Mouse (Mus musculus) neural tube, embryonic 12.5 days (tissue): ENCODE measurements at regions not wholly inside any gene's neighbourhood (a gene's known extent, or its start where the extent isn't known, plus 50 kb on each side); places are given as distances from the start of the nearest gene placed in this dataset.

ENCODE experiments used
- ATAC-seq: fragments of 200-750 bp; cut with Nextera tagmentation; 2 replicates; pipeline ENCODE4 v1.8.0; 2017; ENCODE audit warnings: low read depth, mild to moderate bottlenecking, moderate TSS enrichment, moderate library complexity; ENCODE audit not compliant: low FRiP score
- H3K27ac ChIP-seq: fragments of 300-500 bp; sonication (generic); 2 replicates; pipeline ENCODE4 v1.5.1; 2016
- H3K27me3 ChIP-seq: fragments of 300-500 bp; sonication (generic); replicated peaks from 2 replicates; pipeline ENCODE4 v1.6.1; 2016; ENCODE audit warnings: mild to moderate bottlenecking
- H3K36me3 ChIP-seq: fragments of 300-500 bp; sonication (generic); 2 replicates; pipeline ENCODE4 v1.6.1; 2016; ENCODE audit warnings: mild to moderate bottlenecking
- H3K4me1 ChIP-seq: fragments of 300-500 bp; sonication (generic); 2 replicates; pipeline ENCODE4 v1.6.1; 2016
- H3K4me2 ChIP-seq: fragments of 300-500 bp; sonication (generic); replicated peaks from 2 replicates; pipeline ENCODE4 v1.6.1; 2016; ENCODE audit warnings: mild to moderate bottlenecking
- H3K4me3 ChIP-seq: fragments of 300-500 bp; sonication (generic); 2 replicates; pipeline ENCODE4 v1.5.1; 2016
- H3K9ac ChIP-seq: fragments of 300-500 bp; sonication (generic); 2 replicates; pipeline ENCODE4 v1.6.1; 2016; ENCODE audit warnings: mild to moderate bottlenecking
- H3K9me3 ChIP-seq: fragments of 300-500 bp; sonication (generic); 2 replicates; pipeline ENCODE4 v1.6.1; 2016; ENCODE audit warnings: mild to moderate bottlenecking
- WGBS: fragments of 180-500 bp; shearing (Covaris S2); methylation state at CpG from one replicate; pipeline ENCODE4 v1.1.7; 2016; 5-methylcytosine and 5-hydroxymethylcytosine counted together

DNA sequence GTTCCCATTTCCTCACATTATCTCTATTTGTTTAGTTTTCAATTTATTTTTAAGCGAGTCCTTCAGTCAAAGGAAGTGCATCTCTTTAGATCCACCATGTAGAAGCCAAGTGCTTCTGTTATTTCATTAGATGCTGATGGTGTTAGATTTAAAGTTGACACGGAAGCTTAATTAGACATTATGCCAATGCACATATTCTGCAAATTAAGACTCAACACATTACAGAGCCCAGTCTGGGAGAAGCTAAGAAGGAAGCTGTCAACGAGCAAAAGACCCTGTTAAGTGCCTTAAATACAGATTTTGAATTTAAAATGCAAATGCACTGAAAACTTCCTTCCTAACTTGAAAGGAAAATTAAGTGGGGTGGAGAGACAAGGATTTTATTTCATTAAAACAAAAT lies 461.6 kb downstream of the Nuf2 start:
- no peaks in the 10 kb centered on the region for H3K27me3 ChIP-seq
- no peak overlapping the region for H3K9ac ChIP-seq
- H3K36me3 ChIP-seq = no peaks in the 10 kb centered on the region
- WGBS = 88% methylated on average over 3 of the region's 3 CpGs
- H3K4me3 ChIP-seq = no peak overlapping the region
- H3K4me2 ChIP-seq = no peak overlapping the region
- H3K4me1 ChIP-seq = no peaks in the 10 kb centered on the region
- H3K9me3 ChIP-seq = no peaks in the 10 kb centered on the region
- H3K27ac ChIP-seq = no peak overlapping the region
- no peak for ATAC-seq

DNA sequence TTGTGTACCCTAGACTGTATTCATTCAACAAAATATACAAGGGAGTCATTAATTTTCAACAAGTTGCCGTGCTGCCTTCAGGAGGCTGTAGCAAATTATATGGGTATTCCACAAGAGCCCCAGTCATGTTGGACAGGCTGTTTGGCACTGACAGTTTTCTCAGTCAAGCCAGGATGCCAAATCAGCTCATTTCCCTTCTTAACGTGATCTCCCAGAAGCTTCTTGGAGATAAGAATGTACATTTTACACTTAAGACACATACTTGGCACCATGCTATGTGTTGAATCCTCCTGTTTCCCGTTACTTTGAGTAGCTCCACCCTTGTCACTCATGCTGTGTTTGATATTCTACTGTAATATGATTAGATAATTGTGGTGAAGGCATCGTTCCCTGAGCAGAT lies 464.5 kb downstream of the Nuf2 start:
- Histone ChIP-seq H3K4me1 (no peaks in the 10 kb centered on the region), H3K9me3 (no peaks in the 10 kb centered on the region), H3K4me2 (no peak overlapping the region), H3K36me3 (no peaks in the 10 kb centered on the region), H3K27ac (no peak overlapping the region), H3K27me3 (no peaks in the 10 kb centered on the region), H3K4me3 (no peak overlapping the region), H3K9ac (no peak overlapping the region)
- WGBS = 75% methylated on average over 4 of the region's 4 CpGs
- no peak for ATAC-seq

DNA sequence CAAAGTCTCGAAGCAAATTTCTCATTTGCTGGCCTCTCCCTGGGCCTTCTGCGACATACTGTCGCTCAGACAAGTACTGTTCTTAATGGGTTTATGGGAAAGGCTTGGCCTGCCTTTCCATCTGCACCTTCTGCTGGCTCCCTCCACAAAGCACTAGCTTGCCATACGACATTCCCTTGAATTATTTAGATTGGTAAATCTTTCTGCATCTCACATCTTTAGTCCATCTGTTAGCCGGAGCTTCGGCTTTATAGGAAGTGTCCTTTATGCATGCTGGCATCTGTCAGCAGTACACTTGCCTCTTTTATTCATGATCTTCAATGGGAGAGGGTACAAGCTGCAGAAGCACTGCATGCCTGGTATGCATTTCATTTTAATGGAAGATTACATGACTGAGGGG lies 470.6 kb downstream of the Nuf2 start:
- ATAC-seq = no peak
- no peaks in the 10 kb centered on the region for H3K4me1 ChIP-seq
- H3K9ac ChIP-seq = no peak overlapping the region
- H3K4me3 ChIP-seq = no peak overlapping the region
- whole genome bisulfite sequencing = 60% methylated on average over 6 of the region's 6 CpGs
- no peaks in the 10 kb centered on the region for H3K9me3 ChIP-seq
- H3K4me2 ChIP-seq = no peak overlapping the region
- no peak overlapping the region for H3K27ac ChIP-seq
- H3K27me3 ChIP-seq = no peaks in the 10 kb centered on the region
- no peaks in the 10 kb centered on the region for H3K36me3 ChIP-seq

DNA sequence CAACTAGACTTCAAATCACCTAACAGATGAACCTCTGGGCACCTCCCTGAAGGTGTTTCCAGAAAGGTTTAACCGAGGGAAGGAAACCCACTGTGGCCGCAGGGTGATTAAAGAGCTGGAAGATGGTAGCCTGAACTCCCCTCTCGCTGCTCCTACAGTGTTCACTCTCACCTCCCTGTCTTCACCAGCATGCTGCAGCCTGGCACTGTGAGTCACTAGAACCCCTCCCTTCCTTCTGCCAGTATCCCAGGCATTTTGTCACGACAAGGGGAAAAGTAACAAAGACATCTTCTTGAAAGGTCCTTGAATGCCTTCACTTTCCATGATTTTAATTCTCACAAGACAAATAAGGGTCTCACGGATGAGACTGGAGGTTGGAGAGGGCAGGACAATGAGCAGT lies 471.1 kb downstream of the Nuf2 start:
- 76% methylated on average over 5 of the region's 5 CpGs for WGBS
- no peaks in the 10 kb centered on the region for H3K27me3 ChIP-seq
- no peaks in the 10 kb centered on the region for H3K4me1 ChIP-seq
- no peak overlapping the region for H3K4me3 ChIP-seq
- ATAC-seq = no peak
- H3K9ac ChIP-seq = no peak overlapping the region
- H3K36me3 ChIP-seq = no peaks in the 10 kb centered on the region
- no peak overlapping the region for H3K27ac ChIP-seq
- H3K9me3 ChIP-seq = no peaks in the 10 kb centered on the region
- no peak overlapping the region for H3K4me2 ChIP-seq

DNA sequence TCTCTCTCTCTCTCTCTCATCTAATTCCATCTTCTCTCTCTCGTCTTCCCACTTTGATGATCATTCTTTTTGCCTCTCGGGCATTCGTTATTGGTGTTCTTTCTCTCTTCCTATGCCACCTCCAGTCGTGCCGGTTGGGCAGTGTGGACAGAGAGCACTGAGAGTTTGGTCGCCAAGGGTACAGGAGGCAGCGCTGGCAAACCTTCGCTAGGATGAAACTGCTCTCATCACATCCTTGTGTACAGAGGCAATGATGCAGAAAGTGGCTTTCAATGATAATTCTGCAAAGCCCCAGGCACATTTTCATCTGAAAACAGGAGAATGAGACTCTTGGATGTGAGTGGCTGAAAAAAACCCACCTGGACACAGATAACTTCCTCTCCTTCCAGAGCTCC lies 479.4 kb downstream of the Nuf2 start:
- ATAC-seq = no peak
- WGBS = 54% methylated on average over 8 of the region's 8 CpGs
- H3K27me3 ChIP-seq = no peaks in the 10 kb centered on the region
- no peaks in the 10 kb centered on the region for H3K36me3 ChIP-seq
- H3K4me3 ChIP-seq = no peak overlapping the region
- no peak overlapping the region for H3K9ac ChIP-seq
- H3K9me3 ChIP-seq = no peaks in the 10 kb centered on the region
- no peak overlapping the region for H3K27ac ChIP-seq
- no peaks in the 10 kb centered on the region for H3K4me1 ChIP-seq
- H3K4me2 ChIP-seq = peak overlapping the region; percentile 14; the same call in 1 of the 2 replicates

DNA sequence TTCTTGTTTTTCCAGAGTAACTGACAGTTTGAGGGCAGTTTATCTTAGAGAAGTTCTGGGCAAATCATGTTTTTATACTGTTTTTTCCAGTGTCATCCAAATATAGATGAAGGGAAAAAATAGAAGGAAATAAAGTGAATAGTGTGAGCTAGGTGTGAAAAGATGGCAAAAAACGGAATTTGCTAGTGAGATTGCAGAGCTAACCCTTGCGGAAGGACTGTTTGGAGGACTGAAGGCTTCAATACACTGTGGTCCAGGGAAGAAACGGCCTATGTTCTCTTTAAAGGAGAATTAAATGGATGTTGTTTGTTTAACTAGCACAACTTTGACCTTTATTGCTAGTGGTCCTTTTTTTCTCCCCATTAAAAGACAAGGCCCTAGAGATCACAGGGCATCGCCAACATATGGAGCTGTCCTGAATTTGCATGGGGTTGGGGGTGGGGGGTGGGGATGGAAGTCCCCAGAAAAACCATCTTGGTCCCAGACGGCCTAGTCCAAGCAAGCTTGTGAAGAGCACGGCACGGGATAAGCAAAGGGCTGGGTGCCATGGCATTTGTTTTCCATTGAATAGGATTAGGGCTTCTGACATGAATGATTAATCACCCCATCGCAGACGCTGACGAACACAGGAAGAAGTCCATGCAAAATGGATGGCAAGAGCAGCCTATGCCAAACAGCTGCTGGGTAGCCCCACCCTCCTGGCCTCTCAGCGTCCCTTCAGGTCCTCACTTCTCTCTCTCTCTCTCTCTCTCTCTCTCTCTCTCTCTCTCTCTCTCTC lies 480.0 kb downstream of the Nuf2 start:
- Histone ChIP-seq H3K4me3 (no peak overlapping the region), H3K9ac (no peak overlapping the region), H3K4me2 (peak overlapping the region; percentile 14; the same call in 1 of the 2 replicates), H3K9me3 (no peaks in the 10 kb centered on the region), H3K4me1 (no peaks in the 10 kb centered on the region), H3K36me3 (no peaks in the 10 kb centered on the region), H3K27ac (no peak overlapping the region), H3K27me3 (no peaks in the 10 kb centered on the region)
- 25% methylated on average over 11 of the region's 11 CpGs for WGBS
- ATAC-seq = peak; percentile 82

GRCm38 (mm10) chr1:169049846-169050245 lies 481.4 kb downstream of the Nuf2 start:
- H3K36me3 ChIP-seq = no peaks in the 10 kb centered on the region
- H3K27ac ChIP-seq = no peak overlapping the region
- ATAC-seq = no peak
- H3K4me2 ChIP-seq = no peak overlapping the region
- no peaks in the 10 kb centered on the region for H3K27me3 ChIP-seq
- 95% methylated on average over 2 of the region's 2 CpGs for WGBS
- H3K4me1 ChIP-seq = no peaks in the 10 kb centered on the region
- no peak overlapping the region for H3K9ac ChIP-seq
- H3K4me3 ChIP-seq = no peak overlapping the region
- no peaks in the 10 kb centered on the region for H3K9me3 ChIP-seq

DNA sequence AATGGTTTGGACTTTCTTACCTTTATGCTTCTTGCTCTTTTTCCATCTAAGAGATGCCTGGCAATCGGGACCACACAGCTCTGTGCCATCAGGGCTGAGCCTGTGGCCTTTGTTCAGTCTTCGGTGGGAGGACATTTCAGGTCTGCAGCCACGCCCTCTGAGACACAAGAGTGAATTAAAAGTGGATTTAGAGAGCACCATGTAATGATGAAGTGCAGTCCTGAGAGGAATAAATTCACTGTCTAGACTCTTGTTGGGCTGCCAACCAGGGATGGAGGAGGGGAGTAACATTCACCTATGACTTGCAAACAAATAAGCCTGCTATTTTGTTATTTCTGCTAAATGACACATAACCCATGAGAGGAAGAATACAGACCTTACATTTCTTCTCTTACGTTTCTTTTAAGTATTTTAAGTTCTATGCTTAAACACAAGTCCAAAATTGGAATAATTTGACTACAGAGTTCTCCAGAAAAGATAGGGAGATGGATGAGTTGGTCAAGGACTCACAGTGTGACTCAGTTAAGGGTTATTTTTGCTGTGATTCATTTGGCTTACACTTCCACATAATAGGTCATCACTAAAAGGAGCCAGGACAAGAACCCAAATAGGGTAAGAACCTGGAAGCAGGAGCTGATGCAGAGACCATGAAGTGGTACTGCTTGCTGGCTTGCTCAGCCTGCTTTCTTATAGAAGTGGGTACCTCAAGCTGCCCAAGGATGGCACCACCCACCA lies 484.3 kb downstream of the Nuf2 start:
- Histone ChIP-seq H3K36me3 (no peaks in the 10 kb centered on the region), H3K9ac (no peak overlapping the region), H3K4me3 (no peak overlapping the region), H3K27me3 (no peaks in the 10 kb centered on the region), H3K9me3 (no peaks in the 10 kb centered on the region), H3K4me1 (no peaks in the 10 kb centered on the region), H3K4me2 (no peak overlapping the region), H3K27ac (no peak overlapping the region)
- 74% methylated on average over 4 of the region's 4 CpGs for WGBS
- ATAC-seq = no peak

DNA sequence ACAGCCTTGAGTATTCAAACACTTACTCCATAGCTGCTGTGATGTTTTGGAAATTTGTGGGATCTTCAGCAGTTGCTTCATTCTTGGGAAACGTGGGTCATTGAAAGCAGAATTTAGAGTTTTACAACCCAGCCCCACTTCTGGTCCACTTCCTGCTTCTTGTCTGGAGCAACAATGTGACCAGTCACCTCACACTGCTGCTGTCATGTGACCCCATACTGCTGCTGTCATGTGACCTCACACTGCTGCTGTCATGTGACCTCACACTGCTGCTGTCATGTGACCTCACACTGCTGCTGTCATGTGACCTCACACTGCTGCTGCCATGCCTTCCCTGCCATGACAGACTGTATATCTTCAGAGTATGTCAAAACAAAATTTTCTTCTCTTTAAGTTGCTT lies 497.7 kb downstream of the Nuf2 start:
- no peak for ATAC-seq
- 73% methylated on average over 1 of the region's 1 CpGs for WGBS
- H3K27ac ChIP-seq = no peak overlapping the region
- no peak overlapping the region for H3K4me3 ChIP-seq
- no peaks in the 10 kb centered on the region for H3K9me3 ChIP-seq
- no peak overlapping the region for H3K9ac ChIP-seq
- H3K36me3 ChIP-seq = no peaks in the 10 kb centered on the region
- no peaks in the 10 kb centered on the region for H3K4me1 ChIP-seq
- no peaks in the 10 kb centered on the region for H3K27me3 ChIP-seq
- H3K4me2 ChIP-seq = no peak overlapping the region

DNA sequence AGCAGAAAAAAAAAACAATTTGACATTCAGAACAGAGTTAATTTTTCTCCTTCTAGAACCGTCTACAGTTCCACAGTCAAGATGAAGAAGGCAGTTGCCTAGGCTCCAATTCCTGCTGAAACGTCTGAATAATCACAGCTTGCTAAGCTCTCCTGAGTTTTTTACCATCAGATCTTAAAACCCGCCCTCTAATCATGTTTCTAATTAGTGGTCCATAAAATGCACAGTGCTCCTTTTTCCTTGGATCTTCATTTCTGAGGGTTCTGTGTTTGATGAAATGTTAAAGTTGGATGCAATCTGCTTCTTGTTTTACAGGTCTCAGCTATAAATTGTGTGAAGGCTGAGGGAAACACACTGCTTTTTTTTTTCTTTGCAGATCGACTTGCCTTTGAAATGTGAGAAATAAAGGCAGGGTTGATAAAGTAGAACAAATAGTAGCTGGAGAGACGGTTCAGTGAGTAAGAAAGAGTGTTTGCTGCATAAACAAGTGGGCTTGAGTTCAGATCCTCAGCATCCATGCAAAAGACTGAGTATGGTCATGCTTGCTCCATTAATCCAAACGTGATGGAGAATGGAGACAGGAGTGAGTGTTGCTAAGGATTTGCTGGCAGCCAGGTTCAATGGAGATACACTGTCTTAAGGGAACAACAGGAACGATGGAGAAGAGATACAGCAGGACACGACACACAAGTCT lies 499.3 kb downstream of the Nuf2 start:
- Histone ChIP-seq H3K36me3 (no peaks in the 10 kb centered on the region), H3K27ac (no peak overlapping the region), H3K4me1 (no peaks in the 10 kb centered on the region), H3K9ac (no peak overlapping the region), H3K9me3 (no peaks in the 10 kb centered on the region), H3K4me2 (no peak overlapping the region), H3K4me3 (no peak overlapping the region), H3K27me3 (no peaks in the 10 kb centered on the region)
- WGBS = 66% methylated on average over 8 of the region's 8 CpGs
- no peak for ATAC-seq

- H3K4me3 ChIP-seq = no peak overlapping the region
- ATAC-seq = no peak
- no peaks in the 10 kb centered on the region for H3K9me3 ChIP-seq
- H3K4me2 ChIP-seq = no peak overlapping the region
- H3K27me3 ChIP-seq = no peaks in the 10 kb centered on the region
- H3K4me1 ChIP-seq = no peaks in the 10 kb centered on the region
- H3K9ac ChIP-seq = no peak overlapping the region
- 81% methylated on average over 6 of the region's 6 CpGs for whole genome bisulfite sequencing
- no peak overlapping the region for H3K27ac ChIP-seq
- no peaks in the 10 kb centered on the region for H3K36me3 ChIP-seq
These were observed 503.6 kb downstream of the Nuf2 start for GRCm38 (mm10) chr1:169027706-169028105.

- no peaks in the 10 kb centered on the region for H3K27me3 ChIP-seq
- no peak for ATAC-seq
- no peaks in the 10 kb centered on the region for H3K9me3 ChIP-seq
- H3K4me2 ChIP-seq = no peak overlapping the region
- WGBS = 96% methylated on average over 3 of the region's 3 CpGs
- no peaks in the 10 kb centered on the region for H3K4me1 ChIP-seq
- H3K36me3 ChIP-seq = no peaks in the 10 kb centered on the region
- no peak overlapping the region for H3K4me3 ChIP-seq
- H3K9ac ChIP-seq = no peak overlapping the region
- H3K27ac ChIP-seq = no peak overlapping the region
These were observed 504.0 kb downstream of the Nuf2 start for GRCm38 (mm10) chr1:169027241-169027640.
